Mouse (Mus musculus): ENCODE results near the gene Pum2. TPM values are rescaled to one million over a fixed set of nuclear protein-coding genes. Genes with fewer than 3 reads are reported as not detected.
A peak's percentile ranks its signal among the peaks of the same experiment; 100 is the strongest.

Pum2 gene
- total RNA-seq, 2 experiments from 2014 or later, result 116 to 166 TPM

DNA sequence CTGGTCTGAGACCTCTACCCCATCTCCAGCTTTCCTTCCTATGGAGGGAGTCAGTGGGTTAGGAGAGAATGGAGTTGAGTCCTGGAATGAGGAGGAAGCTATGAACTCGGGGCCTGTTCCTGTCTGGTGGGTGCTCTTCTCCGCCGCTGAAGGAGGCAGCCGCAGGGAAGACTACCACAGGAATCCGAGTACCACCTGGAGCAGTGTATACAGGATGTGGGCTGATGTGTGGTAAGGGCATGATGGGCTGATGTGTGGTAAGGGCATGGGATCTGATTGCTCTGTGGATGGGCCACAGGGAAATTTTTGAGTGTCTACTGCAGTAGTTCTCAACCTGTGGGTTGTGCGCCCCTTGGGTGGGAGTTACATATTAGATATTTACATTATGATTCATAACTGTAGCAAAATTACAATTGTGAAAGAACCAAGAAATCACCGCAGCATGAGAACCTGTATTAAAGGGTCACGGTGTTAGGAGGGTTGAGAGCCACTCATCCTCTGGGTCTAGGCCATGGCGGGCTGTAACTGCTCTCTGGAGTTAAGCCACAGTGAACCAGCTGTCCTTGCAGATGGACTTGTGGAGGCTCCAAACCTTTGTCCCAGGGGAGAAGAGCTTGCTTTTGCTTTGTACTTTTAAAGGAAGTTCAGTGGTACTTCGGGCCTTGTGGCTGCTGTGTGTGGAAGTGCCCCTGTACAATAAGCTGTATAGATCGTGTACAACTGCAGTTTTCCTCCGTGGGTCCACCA lies 113.2 kb downstream of the Pum2 start:
- peak; percentile 58 for ATAC-seq (replicated peaks; ENCODE audit: poor library complexity)

GRCm38 (mm10) chr12:8788469-8788868 lies 114.5 kb downstream of the Pum2 start:
- no peak for ATAC-seq (replicated peaks; ENCODE audit: poor library complexity)

GRCm38 (mm10) chr12:8790615-8791014 lies 116.7 kb downstream of the Pum2 start:
- no peak for ATAC-seq (replicated peaks; ENCODE audit: poor library complexity)

DNA sequence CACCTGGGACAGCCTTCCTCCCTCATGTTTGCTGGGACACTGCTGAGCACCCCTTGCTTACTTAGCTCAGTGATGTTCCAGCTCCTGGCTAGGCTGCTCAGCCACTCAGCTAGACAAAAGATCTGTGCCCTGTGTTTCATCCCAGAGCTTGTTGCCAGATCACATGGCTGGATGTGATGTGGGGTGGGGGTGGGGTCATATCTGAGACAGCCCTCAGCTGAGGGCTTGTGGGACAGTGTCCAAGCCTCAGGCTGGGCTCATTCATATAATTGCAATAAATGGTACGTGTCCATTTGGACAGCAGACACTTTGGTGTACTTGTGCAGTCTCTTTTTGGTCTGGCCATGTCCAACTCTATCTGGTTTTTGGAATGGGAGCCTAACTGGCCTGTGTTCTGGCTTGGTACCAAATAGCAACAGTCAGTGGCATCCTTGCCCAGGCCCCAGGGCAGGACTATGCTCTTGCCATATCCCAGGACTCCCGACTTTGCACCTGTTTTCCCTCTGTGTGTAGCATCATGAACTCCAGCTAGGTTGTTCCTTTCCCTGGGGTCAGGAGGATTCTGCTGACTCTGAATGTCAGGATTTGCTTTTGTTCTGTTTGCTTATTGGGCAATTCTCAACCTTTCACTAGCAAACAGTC lies 119.6 kb downstream of the Pum2 start:
- no peak for ATAC-seq (replicated peaks; ENCODE audit: poor library complexity)

GRCm38 (mm10) chr12:8797936-8798335 lies 124.0 kb downstream of the Pum2 start:
- ATAC-seq (replicated peaks; ENCODE audit: poor library complexity), result no peak

DNA sequence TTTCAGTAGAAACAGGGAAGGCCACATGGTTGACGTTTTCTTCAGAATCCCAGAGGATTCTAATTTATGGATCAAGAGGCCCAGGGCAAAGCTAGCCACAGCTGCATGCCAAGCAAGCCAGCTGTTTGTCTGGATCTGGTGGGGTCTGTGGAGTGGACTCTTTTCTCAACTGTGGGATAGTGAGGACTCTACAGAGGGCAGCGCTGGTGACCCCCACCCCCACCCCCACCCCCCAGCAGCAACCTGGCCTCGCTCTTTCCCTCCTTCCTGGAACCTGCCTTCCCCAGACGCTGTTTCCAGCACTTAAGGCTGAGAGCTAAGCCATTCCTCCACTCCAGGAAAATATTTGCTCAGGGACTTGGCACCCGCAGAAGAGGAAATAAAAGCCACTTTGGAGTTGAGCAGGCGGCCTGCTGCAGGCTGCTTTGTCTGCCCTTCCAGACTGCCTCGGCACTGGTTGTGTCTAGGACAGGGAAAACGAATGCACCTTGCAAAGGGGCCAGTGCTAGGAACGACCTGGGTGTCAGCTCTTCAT lies 124.6 kb downstream of the Pum2 start:
- ATAC-seq (replicated peaks; ENCODE audit: poor library complexity), result no peak

Other genes with a start within 250 kb of the Pum2 start
- gene Rhob, start 174.1 kb upstream of the Pum2 start, total RNA-seq (2015), result 112 and 160 TPM in 2 replicates
- gene Rhob, start 174.1 kb upstream of the Pum2 start, total RNA-seq (2017), result 50.4 and 64.6 TPM in 2 replicates
- not detected in 2 replicates for gene Slc7a15, start 75.1 kb upstream of the Pum2 start, total RNA-seq (2015)
- gene Slc7a15, start 75.1 kb upstream of the Pum2 start, total RNA-seq (2017), result not detected in 2 replicates
- 0.37 and 0.42 TPM in 2 replicates for gene Sdc1, start 97.2 kb downstream of the Pum2 start, total RNA-seq (2015)
- gene Sdc1, start 97.2 kb downstream of the Pum2 start, total RNA-seq (2017), result 1.5 TPM in 2 replicates
- 73.2 and 76.6 TPM in 2 replicates for gene Laptm4a, start 247.5 kb downstream of the Pum2 start, total RNA-seq (2015)
- 111 and 119 TPM in 2 replicates for gene Laptm4a, start 247.5 kb downstream of the Pum2 start, total RNA-seq (2017)

Data from megakaryocyte progenitor cell, adult 5-6 weeks (primary cell).